Mouse (Mus musculus) Patski (cell line): ENCODE measurements around the gene Hes1. TPM values are rescaled to one million over a fixed set of nuclear protein-coding genes. Genes with fewer than 3 reads are reported as not detected.
A peak's percentile ranks its signal among the peaks of the same experiment; 100 is the strongest.

Experiments used
- ATAC-seq: fragments of 100-300 bp; one replicate; pipeline ENCODE4 v1.8.0; 2021
- CTCF ChIA-PET: fragments of 350-600 bp; sonication (Branson Sonifier 250); formaldehyde crosslinking; loops from one replicate; lab custom pipeline; 2022; ENCODE audit warnings: inconsistent platforms; lab: Charles Lee
- POLR2A ChIA-PET: fragments of 350-600 bp; sonication (Branson Sonifier 250); formaldehyde crosslinking; loops from one replicate; lab custom pipeline; 2022; ENCODE audit warnings: antibody characterized with exemption, inconsistent platforms; lab: Charles Lee
- DNase-seq: peaks from one replicate; pipeline ENCODE4 v3.0.0-alpha.2; 2011; ENCODE audit warnings: low read depth, low spot score
- H3K27me3 ChIP-seq: fragments of 371-371 bp; one replicate; pipeline ENCODE4 v1.5.1; 2021
- CTCF ChIP-seq: fragments of 100-300 bp; IDR thresholded peaks from one replicate; pipeline ENCODE4 v1.5.1; 2021
- in situ Hi-C: fragments of 300-500 bp; cut with MboI; formaldehyde crosslinking; loops from 3 replicates; pipeline ENCODE4 v1.11.1; 2018; ENCODE audit warnings: low pct_unique_long_range_greater_than_20kb, mixed read lengths
- polyA plus RNA-seq: library from polyadenylated mRNA; unstranded; gene quantifications from one replicate; pipeline ENCODE4 v1.2.3, GENCODE M21; 2021

The Hes1 gene
- polyA plus RNA-seq, 1 experiment from 2014 or later: 187 TPM

- CTCF ChIA-PET: interaction anchor here (0.8 to 1.5 kb wide), 2 partner anchors 11 to 26 kb away, joined by 3 to 4 read pairs; no protein-coding TSS in a partner anchor
- in situ Hi-C loops: no loop called here
- ATAC-seq (no peak), DNase-seq (no peak)
- H3K27me3 ChIP-seq: no peaks in the 10 kb centered on the region
- POLR2A ChIA-PET: interaction anchor here (0.6 kb wide), 2 partner anchors 25 to 117 kb away, joined by 3 to 4 read pairs; no protein-coding TSS in a partner anchor
- no peak for TF ChIP-seq CTCF
Observed at GRCm38 (mm10) chr16:30033390-30033789, 30.8 kb upstream of the Hes1 start.

- DNase-seq: no peak
- in situ Hi-C loops: no loop called here
- no peaks in the 10 kb centered on the region for H3K27me3 ChIP-seq
- TF ChIP-seq CTCF: no peak
- ChIA-PET POLR2A (interaction anchor here (0.6 to 1.0 kb wide), 3 partner anchors 31 to 118 kb away, joined by 3 to 5 read pairs (median 4); no protein-coding TSS in a partner anchor), CTCF (interaction anchor here (0.8 to 1.5 kb wide), 2 partner anchors 12 to 26 kb away, joined by 3 to 4 read pairs; no protein-coding TSS in a partner anchor)
- peak; percentile 66 for ATAC-seq
Observed at GRCm38 (mm10) chr16:30034001-30034400, 30.2 kb upstream of the Hes1 start.

GRCm38 (mm10) chr16:30034521-30034920 is 29.7 kb upstream of the Hes1 start:
- in situ Hi-C loops: no loop called here
- no peaks in the 10 kb centered on the region for H3K27me3 ChIP-seq
- CTCF ChIA-PET: no interaction called here
- no peak for DNase-seq
- no peak for TF ChIP-seq CTCF
- peak; percentile 68 for ATAC-seq
- POLR2A ChIA-PET: interaction anchor here (0.6 to 1.0 kb wide), 4 partner anchors 28 to 77 kb away, joined by 3 to 5 read pairs (median 4); no protein-coding TSS in a partner anchor

- ATAC-seq: no peak
- CTCF ChIA-PET: no interaction called here
- no peaks in the 10 kb centered on the region for H3K27me3 ChIP-seq
- POLR2A ChIA-PET: interaction anchor here (0.6 to 1.0 kb wide), 4 partner anchors 28 to 327 kb away, joined by 3 to 4 read pairs (median 3); no protein-coding TSS in a partner anchor
- in situ Hi-C loops: no loop called here
- no peak for DNase-seq
- no peak for TF ChIP-seq CTCF
Observed at GRCm38 (mm10) chr16:30034979-30035440, 29.2 kb upstream of the Hes1 start.

- no peak for TF ChIP-seq CTCF
- ChIA-PET CTCF (interaction anchor here (1.3 kb wide), 1 partner anchor 18 kb away, joined by 6 read pairs; no protein-coding TSS in a partner anchor), POLR2A (no interaction called here)
- DNase-seq (no peak), ATAC-seq (no peak)
- in situ Hi-C loops: no loop called here
- no peaks in the 10 kb centered on the region for H3K27me3 ChIP-seq
Observed at GRCm38 (mm10) chr16:30036104-30036503, 28.1 kb upstream of the Hes1 start.

- no peak for TF ChIP-seq CTCF
- DNase-seq: no peak
- ChIA-PET CTCF (no interaction called here), POLR2A (no interaction called here)
- H3K27me3 ChIP-seq: no peaks in the 10 kb centered on the region
- no peak for ATAC-seq
- in situ Hi-C loops: no loop called here
Observed at GRCm38 (mm10) chr16:30038663-30039593, 25.3 kb upstream of the Hes1 start.

GRCm38 (mm10) chr16:30039841-30040240 is 24.3 kb upstream of the Hes1 start:
- DNase-seq (no peak), ATAC-seq (no peak)
- in situ Hi-C loops: no loop called here
- no peaks in the 10 kb centered on the region for H3K27me3 ChIP-seq
- ChIA-PET POLR2A (no interaction called here), CTCF (interaction anchor here (0.5 kb wide), 1 partner anchor 140 kb away, joined by 3 read pairs; no protein-coding TSS in a partner anchor)
- TF ChIP-seq CTCF: no peak

GRCm38 (mm10) chr16:30042859-30043258 is 21.3 kb upstream of the Hes1 start:
- H3K27me3 ChIP-seq: no peaks in the 10 kb centered on the region
- ChIA-PET POLR2A (interaction anchor here (0.5 kb wide), 1 partner anchor 27 kb away, joined by 4 read pairs; no protein-coding TSS in a partner anchor), CTCF (no interaction called here)
- no peak for TF ChIP-seq CTCF
- DNase-seq (no peak), ATAC-seq (peak; percentile 60)
- in situ Hi-C loops: no loop called here

GRCm38 (mm10) chr16:30045615-30046014 is 18.6 kb upstream of the Hes1 start:
- CTCF ChIA-PET: interaction anchor here (1.2 kb wide), 1 partner anchor 21 kb away, joined by 5 read pairs; no protein-coding TSS in a partner anchor
- no peaks in the 10 kb centered on the region for H3K27me3 ChIP-seq
- DNase-seq (no peak), ATAC-seq (no peak)
- in situ Hi-C loops: no loop called here
- no peak for TF ChIP-seq CTCF
- POLR2A ChIA-PET: no interaction called here

- in situ Hi-C loops: no loop called here
- no peak for TF ChIP-seq CTCF
- DNase-seq (no peak), ATAC-seq (no peak)
- no peaks in the 10 kb centered on the region for H3K27me3 ChIP-seq
- ChIA-PET CTCF (no interaction called here), POLR2A (no interaction called here)
Observed at GRCm38 (mm10) chr16:30047010-30047409, 17.2 kb upstream of the Hes1 start.
